Mouse (Mus musculus): ENCODE measurements around the gene Rhoj. TPM values are rescaled to one million over a fixed set of nuclear protein-coding genes. Genes with fewer than 3 reads are reported as not detected.

The Rhoj gene
- 42.7 and 45.5 TPM in 2 replicates for polyA plus RNA-seq (2016; fragmentation: Nextera tagmentation; extraction: Ambion mirVana)

GRCm38 (mm10) chr12:75307961-75308951 is at the start of gene Rhoj:
TSS of gene Rhoj (plus strand) at chr12:75308322.
- H3K36me3 ChIP-seq, result no peaks in the 10 kb centered on the region
- H3K9ac ChIP-seq, result peak within 1 kb of the TSS; percentile 68
- ATAC-seq (ENCODE audit: insufficient number of reproducible peaks, insufficient read depth, low FRiP score, low TSS enrichment), result peak; percentile 78; the same call in 1 of the 2 replicates
- no peaks in the 10 kb centered on the region for H3K9me3 ChIP-seq
- peak within 1 kb of the TSS; percentile 60 for H3K4me3 ChIP-seq
- WGBS, result 1% methylated on average over 34 of the region's 34 CpGs
- peak within 1 kb of the TSS; percentile 85 for H3K4me2 ChIP-seq (replicated peaks)
- H3K27me3 ChIP-seq, result no peaks in the 10 kb centered on the region
- peak within 1 kb of the TSS; percentile 91 for H3K27ac ChIP-seq
- H3K4me1 ChIP-seq, result no peaks in the 10 kb centered on the region

GRCm38 (mm10) chr12:75271726-75272125 is 36.4 kb upstream of the Rhoj start:
- H3K9me3 ChIP-seq, result no peaks in the 10 kb centered on the region
- WGBS, result 61% methylated on average over 4 of the region's 4 CpGs
- H3K9ac ChIP-seq, result no peak overlapping the region
- no peak overlapping the region for H3K27ac ChIP-seq
- no peaks in the 10 kb centered on the region for H3K36me3 ChIP-seq
- no peak overlapping the region for H3K4me3 ChIP-seq
- ATAC-seq (ENCODE audit: insufficient number of reproducible peaks, insufficient read depth, low FRiP score, low TSS enrichment), result no peak
- no peaks in the 10 kb centered on the region for H3K4me1 ChIP-seq
- no peak overlapping the region for H3K4me2 ChIP-seq (replicated peaks)
- H3K27me3 ChIP-seq, result no peaks in the 10 kb centered on the region

GRCm38 (mm10) chr12:75275730-75276129 is 32.4 kb upstream of the Rhoj start:
- 67% methylated on average over 2 of the region's 2 CpGs for WGBS
- no peaks in the 10 kb centered on the region for H3K27me3 ChIP-seq
- no peak overlapping the region for H3K27ac ChIP-seq
- H3K4me2 ChIP-seq (replicated peaks), result no peak overlapping the region
- H3K4me1 ChIP-seq, result no peaks in the 10 kb centered on the region
- no peak overlapping the region for H3K9ac ChIP-seq
- no peak for ATAC-seq (ENCODE audit: insufficient number of reproducible peaks, insufficient read depth, low FRiP score, low TSS enrichment)
- H3K4me3 ChIP-seq, result no peak overlapping the region
- H3K9me3 ChIP-seq, result no peaks in the 10 kb centered on the region
- H3K36me3 ChIP-seq, result no peaks in the 10 kb centered on the region

GRCm38 (mm10) chr12:75277425-75277824 is 30.7 kb upstream of the Rhoj start:
- Histone ChIP-seq H3K27me3 (no peaks in the 10 kb centered on the region), H3K36me3 (no peaks in the 10 kb centered on the region), H3K4me2 (replicated peaks) (no peak overlapping the region), H3K4me1 (no peaks in the 10 kb centered on the region), H3K27ac (no peak overlapping the region), H3K9ac (no peak overlapping the region), H3K4me3 (no peak overlapping the region), H3K9me3 (no peaks in the 10 kb centered on the region)
- 95% methylated on average over 2 of the region's 2 CpGs for WGBS
- ATAC-seq (ENCODE audit: insufficient number of reproducible peaks, insufficient read depth, low FRiP score, low TSS enrichment), result no peak

GRCm38 (mm10) chr12:75280502-75280901 is 27.6 kb upstream of the Rhoj start:
- no peak overlapping the region for H3K4me3 ChIP-seq
- no peaks in the 10 kb centered on the region for H3K4me1 ChIP-seq
- H3K27ac ChIP-seq, result no peak overlapping the region
- no peak for ATAC-seq (ENCODE audit: insufficient number of reproducible peaks, insufficient read depth, low FRiP score, low TSS enrichment)
- H3K27me3 ChIP-seq, result no peaks in the 10 kb centered on the region
- H3K9ac ChIP-seq, result no peak overlapping the region
- no peaks in the 10 kb centered on the region for H3K9me3 ChIP-seq
- no peaks in the 10 kb centered on the region for H3K36me3 ChIP-seq
- no peak overlapping the region for H3K4me2 ChIP-seq (replicated peaks)
- WGBS, result 66% methylated on average over 7 of the region's 7 CpGs

GRCm38 (mm10) chr12:75283226-75283625 is 24.9 kb upstream of the Rhoj start:
- no peaks in the 10 kb centered on the region; the same call in 1 of the 2 replicates for H3K4me1 ChIP-seq
- 42% methylated on average over 2 of the region's 2 CpGs for WGBS
- H3K4me3 ChIP-seq, result no peak overlapping the region
- no peaks in the 10 kb centered on the region for H3K9me3 ChIP-seq
- no peaks in the 10 kb centered on the region for H3K36me3 ChIP-seq
- H3K9ac ChIP-seq, result no peak overlapping the region
- no peak for ATAC-seq (ENCODE audit: insufficient number of reproducible peaks, insufficient read depth, low FRiP score, low TSS enrichment)
- H3K27ac ChIP-seq, result no peak overlapping the region
- H3K27me3 ChIP-seq, result no peaks in the 10 kb centered on the region
- H3K4me2 ChIP-seq (replicated peaks), result no peak overlapping the region

- Histone ChIP-seq H3K4me1 (no peaks in the 10 kb centered on the region; the same call in 1 of the 2 replicates), H3K4me3 (no peak overlapping the region), H3K9ac (no peak overlapping the region), H3K36me3 (no peaks in the 10 kb centered on the region), H3K4me2 (replicated peaks) (no peak overlapping the region), H3K27ac (no peak overlapping the region), H3K27me3 (no peaks in the 10 kb centered on the region), H3K9me3 (no peaks in the 10 kb centered on the region)
- 60% methylated on average over 3 of the region's 3 CpGs for WGBS
- ATAC-seq (ENCODE audit: insufficient number of reproducible peaks, insufficient read depth, low FRiP score, low TSS enrichment), result no peak
These were observed 22.0 kb upstream of the Rhoj start for GRCm38 (mm10) chr12:75286166-75286565.

GRCm38 (mm10) chr12:75290524-75290923 is 17.6 kb upstream of the Rhoj start:
- no peak overlapping the region for H3K4me3 ChIP-seq
- no peaks in the 10 kb centered on the region for H3K27me3 ChIP-seq
- WGBS, result 76% methylated on average over 2 of the region's 2 CpGs

GRCm38 (mm10) chr12:75291556-75291955 is 16.6 kb upstream of the Rhoj start:
- no peaks in the 10 kb centered on the region for H3K27me3 ChIP-seq
- no peaks in the 10 kb centered on the region for H3K4me1 ChIP-seq
- H3K27ac ChIP-seq, result no peak overlapping the region
- no peak overlapping the region for H3K4me2 ChIP-seq (replicated peaks)
- ATAC-seq (ENCODE audit: insufficient number of reproducible peaks, insufficient read depth, low FRiP score, low TSS enrichment), result no peak
- no peaks in the 10 kb centered on the region for H3K9me3 ChIP-seq
- 94% methylated on average over 5 of the region's 5 CpGs for WGBS
- H3K9ac ChIP-seq, result no peak overlapping the region
- no peaks in the 10 kb centered on the region for H3K36me3 ChIP-seq
- H3K4me3 ChIP-seq, result no peak overlapping the region

More at GRCm38 (mm10) chr12:75290524-75290923, 17.6 kb upstream of the Rhoj start:
- no peaks in the 10 kb centered on the region; the same call in 1 of the 2 replicates for H3K4me1 ChIP-seq
- H3K27ac ChIP-seq, result no peak overlapping the region
- no peaks in the 10 kb centered on the region for H3K36me3 ChIP-seq
- H3K9me3 ChIP-seq, result no peaks in the 10 kb centered on the region
- H3K4me2 ChIP-seq (replicated peaks), result no peak overlapping the region
- H3K9ac ChIP-seq, result no peak overlapping the region
- no peak for ATAC-seq (ENCODE audit: insufficient number of reproducible peaks, insufficient read depth, low FRiP score, low TSS enrichment)

- no peaks in the 10 kb centered on the region for H3K4me1 ChIP-seq
- H3K4me3 ChIP-seq, result no peak overlapping the region
- WGBS, result 78% methylated on average over 6 of the region's 6 CpGs
- H3K4me2 ChIP-seq (replicated peaks), result no peak overlapping the region
- H3K27ac ChIP-seq, result no peak overlapping the region
- H3K9ac ChIP-seq, result no peak overlapping the region
- H3K36me3 ChIP-seq, result no peaks in the 10 kb centered on the region
- H3K9me3 ChIP-seq, result no peaks in the 10 kb centered on the region
- ATAC-seq (ENCODE audit: insufficient number of reproducible peaks, insufficient read depth, low FRiP score, low TSS enrichment), result no peak
- no peaks in the 10 kb centered on the region for H3K27me3 ChIP-seq
These were observed 15.2 kb upstream of the Rhoj start for GRCm38 (mm10) chr12:75292939-75293338.

- no peaks in the 10 kb centered on the region for H3K36me3 ChIP-seq
- ATAC-seq (ENCODE audit: insufficient number of reproducible peaks, insufficient read depth, low FRiP score, low TSS enrichment), result no peak
- no peak overlapping the region for H3K27ac ChIP-seq
- no peaks in the 10 kb centered on the region for H3K9me3 ChIP-seq
- H3K4me3 ChIP-seq, result no peak overlapping the region
- no peak overlapping the region for H3K4me2 ChIP-seq (replicated peaks)
- no peak overlapping the region for H3K9ac ChIP-seq
- WGBS, result 81% methylated on average over 1 of the region's 1 CpGs
- no peaks in the 10 kb centered on the region for H3K27me3 ChIP-seq
- no peaks in the 10 kb centered on the region for H3K4me1 ChIP-seq
These were observed 8.3 kb upstream of the Rhoj start for GRCm38 (mm10) chr12:75299865-75300264.

- no peaks in the 10 kb centered on the region for H3K27me3 ChIP-seq
- 88% methylated on average over 6 of the region's 6 CpGs for WGBS
- H3K4me2 ChIP-seq (replicated peaks), result no peak overlapping the region
- H3K4me3 ChIP-seq, result no peak overlapping the region
- H3K27ac ChIP-seq, result no peak overlapping the region
- H3K36me3 ChIP-seq, result no peaks in the 10 kb centered on the region
- H3K4me1 ChIP-seq, result no peaks in the 10 kb centered on the region
- H3K9me3 ChIP-seq, result no peaks in the 10 kb centered on the region
- no peak for ATAC-seq (ENCODE audit: insufficient number of reproducible peaks, insufficient read depth, low FRiP score, low TSS enrichment)
- no peak overlapping the region for H3K9ac ChIP-seq
These were observed 4.0 kb upstream of the Rhoj start for GRCm38 (mm10) chr12:75304132-75304531.

Measured in embryonic facial prominence, embryonic 12.5 days (tissue).